Mouse (Mus musculus) small intestine, adult 2 months (tissue): ENCODE data around the gene Rmnd5a.

Source experiments
- CTCF ChIP-seq: fragments of 200-500 bp; IDR thresholded peaks from 2 replicates; pipeline ENCODE4 v1.5.1; 2012; ENCODE audit warnings: low read depth, mild to moderate bottlenecking, control low read depth, inconsistent platforms, low read length, moderate library complexity, mixed read lengths; ENCODE audit not compliant: insufficient replicate concordance, insufficient read length; ENCODE audit errors: extremely low read depth
- POLR2A ChIP-seq: fragments of 200-500 bp; IDR thresholded peaks from 2 replicates; pipeline ENCODE4 v1.6.1; 2012; ENCODE audit warnings: low read depth, mild to moderate bottlenecking, control low read depth, inconsistent platforms, low read length, moderate library complexity

- no peak for TF ChIP-seq POLR2A
- TF ChIP-seq CTCF: no peak
Observed at GRCm38 (mm10) chr6:71420848-71421247, 19.6 kb downstream of the Rmnd5a start.
